8 mouse cellular contexts compared by ENCODE assay signal in the genomic region with DNA sequence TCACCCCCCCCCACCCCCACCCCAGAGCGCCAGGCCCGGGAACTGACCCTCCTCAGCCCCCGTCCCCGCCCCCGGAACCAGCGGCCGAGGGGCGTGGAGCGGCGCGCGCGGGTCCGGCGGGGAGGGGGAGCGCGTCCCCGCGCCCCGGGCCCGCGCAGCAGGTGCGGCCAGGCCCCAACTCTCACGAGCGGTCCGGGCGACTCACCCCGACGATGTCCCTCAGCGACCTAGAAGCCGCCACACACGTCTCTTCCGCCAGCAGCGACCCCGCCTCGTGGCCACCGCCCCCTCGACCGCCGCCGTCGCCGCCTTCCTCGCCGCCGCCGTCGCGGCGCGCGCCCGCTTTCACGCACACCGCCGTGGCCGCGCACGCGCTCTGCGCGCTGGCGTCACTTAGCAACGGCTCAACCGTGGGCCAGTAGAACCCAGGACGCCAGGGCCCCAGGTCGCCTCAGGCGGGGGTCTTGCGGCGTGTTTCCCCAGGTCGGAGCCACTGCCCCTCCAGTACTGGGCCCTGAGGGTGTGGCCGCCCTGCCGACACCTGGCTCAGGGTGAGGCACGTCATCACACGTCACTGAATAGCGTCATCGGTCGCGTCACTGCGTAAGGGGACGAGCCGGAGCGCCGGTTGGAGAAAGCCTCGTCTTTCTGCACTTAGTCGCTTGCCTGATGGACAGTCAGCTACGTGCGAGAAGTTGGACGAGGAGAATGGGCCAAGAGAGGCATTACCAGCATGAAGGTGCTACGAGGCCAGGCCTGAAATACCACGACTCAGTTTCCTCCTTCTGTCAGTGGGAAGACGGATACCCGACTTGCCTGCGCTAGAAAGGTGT. TPM values are rescaled to one million over a fixed set of nuclear protein-coding genes. Genes with fewer than 3 reads are reported as not detected.
A peak's percentile ranks its signal among the peaks of the same experiment; 100 is the strongest.
DNase-seq lines count a peak whose midpoint lies in the region; ATAC-seq and TF ChIP-seq lines count a peak whose summit lies in the region.

A gene (minus strand): TSS at position 548 of the 833 bp plus-strand sequence.

- H3K9me3 ChIP-seq in MEL (replicated peaks; ENCODE audit: insufficient read depth, low read length): no peaks in the 10 kb centered on the region
- no peaks in the 10 kb centered on the region for H3K9me3 ChIP-seq in lung, embryonic 16.5 days (ENCODE audit: control insufficient read depth, low read length)

- ATAC-seq in hematopoietic stem cell, adult 5-6 weeks (replicated peaks in 1 of 2; ENCODE audit: insufficient read depth in 1 of 2, low FRiP score in 2 of 2, low TSS enrichment in 1 of 2, low read depth in 1 of 2, poor library complexity in 2 of 2, severe bottlenecking in 2 of 2): peak; percentile 87 to 94
- peak; percentile 93 for ATAC-seq in lung, embryonic 16.5 days (ENCODE audit: low read depth)

- peak; percentile 99 for DNase-seq in MEL (ENCODE audit: low read depth, low spot score)
- DNase-seq in cerebellum, adult 2 months: peak; percentile 95 to 100
- DNase-seq in forelimb bud, embryonic 11.5 days (ENCODE audit: low read depth, low spot score): peak; percentile 95
- peak; percentile 97 for DNase-seq in layer of hippocampus, adult 9-10 months (ENCODE audit: low spot score)
- DNase-seq in ovary, postnatal 10 days (ENCODE audit: low spot score): peak; percentile 99
- DNase-seq in thymus, postnatal 10 days (ENCODE audit: low spot score in 2 of 2): peak; percentile 92 to 94

- no peak for TF ChIP-seq RAD21 in MEL (IDR thresholded peaks at IDR 0.05; ENCODE audit: low read depth, low read length)

- 1% methylated on average over 93 of the region's 94 CpGs for WGBS in cerebellum, adult 2 months
- 0% methylated on average over 70 of the region's 94 CpGs for WGBS in lung, embryonic 16.5 days

- peaks cover 6 to 15% of the 10 kb centered on the region in 2 experiments for H3K4me1 ChIP-seq in MEL (ENCODE audit: control insufficient read depth in 1 of 2, insufficient read depth in 2 of 2, low read length in 2 of 2)
- H3K4me1 ChIP-seq in cerebellum, adult 2 months (ENCODE audit: control insufficient read depth, insufficient read depth, low read length): peaks cover 6% of the 10 kb centered on the region
- peaks cover 17% of the 10 kb centered on the region for H3K4me1 ChIP-seq in lung, embryonic 16.5 days (replicated peaks; ENCODE audit: control insufficient read depth, insufficient read depth, low read length)

- peak; percentile 93 to 99 for TF ChIP-seq POLR2A in MEL (IDR thresholded peaks at IDR 0.05; ENCODE audit: control insufficient read depth in 1 of 2, insufficient read depth in 1 of 2, low read depth in 1 of 2, low read length in 2 of 2, poor library complexity in 1 of 2)
- TF ChIP-seq POLR2A in cerebellum, adult 2 months (IDR thresholded peaks at IDR 0.05; ENCODE audit: borderline replicate concordance, insufficient read depth, low read length): peak; percentile 97

- peak within 1 kb of the TSS; percentile 80 for H3K9ac ChIP-seq in MEL (ENCODE audit: control insufficient read depth, low read depth, low read length, poor library complexity, severe bottlenecking)
- peak within 1 kb of the TSS; percentile 82 for H3K9ac ChIP-seq in lung, embryonic 16.5 days (ENCODE audit: low read length)

- H3K36me3 ChIP-seq in MEL (ENCODE audit: control insufficient read depth in 1 of 2, insufficient read depth in 2 of 2, low read length in 2 of 2): peaks cover 0 to 17% of the 10 kb centered on the region in 2 experiments; a peak in 2 of 4 replicates
- H3K36me3 ChIP-seq in lung, embryonic 16.5 days (ENCODE audit: control insufficient read depth, insufficient read depth, low read length): no peaks in the 10 kb centered on the region

- TF ChIP-seq CTCF in MEL (IDR thresholded peaks at IDR 0.05 in 2 of 3, conservative IDR thresholded peaks at IDR 0.05 in 1 of 3; ENCODE audit: control insufficient read depth in 1 of 3, insufficient read depth in 1 of 3, low read depth in 2 of 3, low read length in 3 of 3, poor library complexity in 1 of 3, severe bottlenecking in 1 of 3): 0 out of 6 replicates have a peak, but pooled peaks of 1 of the 3 experiments have one; percentile 0
- TF ChIP-seq CTCF in cerebellum, adult 2 months (IDR thresholded peaks at IDR 0.05; ENCODE audit: borderline replicate concordance, insufficient read depth, low read depth, low read length): no peak

- H3K4me2 ChIP-seq in lung, embryonic 16.5 days (ENCODE audit: low read depth, low read length): peak within 1 kb of the TSS; percentile 94

- H3K27me3 ChIP-seq in MEL (ENCODE audit: control insufficient read depth in 1 of 2, insufficient read depth in 2 of 2, low read length in 2 of 2): no peaks in the 10 kb centered on the region
- H3K27me3 ChIP-seq in cerebellum, adult 2 months (ENCODE audit: control insufficient read depth, insufficient read depth, low read length): no peaks in the 10 kb centered on the region
- no peaks in the 10 kb centered on the region for H3K27me3 ChIP-seq in lung, embryonic 16.5 days (ENCODE audit: control insufficient read depth, insufficient read depth, low read depth, low read length)

- peak in 1 of 2 experiments; percentile 36; a peak in 1 of 4 replicates for TF ChIP-seq EP300 in MEL (IDR thresholded peaks at IDR 0.05; ENCODE audit: low read depth in 1 of 2, low read length in 2 of 2)

- peak within 1 kb of the TSS; percentile 79 to 97 for H3K4me3 ChIP-seq in MEL (ENCODE audit: control insufficient read depth in 1 of 2, insufficient read depth in 1 of 2, low read depth in 2 of 2, low read length in 2 of 2)
- H3K4me3 ChIP-seq in cerebellum, adult 2 months (replicated peaks; ENCODE audit: insufficient read depth, low read depth, low read length): peak within 1 kb of the TSS; percentile 92
- peak within 1 kb of the TSS; percentile 88 for H3K4me3 ChIP-seq in lung, embryonic 16.5 days (ENCODE audit: low read length)

- H3K27ac ChIP-seq in MEL (ENCODE audit: control insufficient read depth, low read depth, low read length): peak within 1 kb of the TSS; percentile 81
- H3K27ac ChIP-seq in cerebellum, adult 2 months (ENCODE audit: insufficient read depth, low read length): peak within 1 kb of the TSS; percentile 97
- H3K27ac ChIP-seq in lung, embryonic 16.5 days (ENCODE audit: low read length): peak within 1 kb of the TSS; percentile 91

- H3K79me2 ChIP-seq in MEL (ENCODE audit: control insufficient read depth, insufficient read depth, low read length, poor library complexity): peaks cover 27% of the 10 kb centered on the region

TF ChIP-seq in MEL, 35 proteins besides CTCF, POLR2A, EP300 and RAD21 (continues in another document):
- TF ChIP-seq USF1 (IDR thresholded peaks at IDR 0.05; ENCODE audit: low read depth, low read length) (peak; percentile 35; the same call in 1 of the 2 replicates), HCFC1 (IDR thresholded peaks at IDR 0.05; ENCODE audit: low read depth, low read length) (peak; percentile 83), ZC3H11A (IDR thresholded peaks at IDR 0.05; ENCODE audit: low read depth, low read length) (no peak), E2F4 (IDR thresholded peaks at IDR 0.05; ENCODE audit: borderline replicate concordance, low read depth, low read length) (no peak), POLR2AphosphoS2 (IDR thresholded peaks at IDR 0.05; ENCODE audit: low read length) (peak; percentile 99), GABPA (IDR thresholded peaks at IDR 0.05; ENCODE audit: low read depth, low read length) (peak; percentile 96; the same call in 1 of the 2 replicates), TBP (IDR thresholded peaks at IDR 0.05; ENCODE audit: low read depth, low read length) (peak; percentile 67), TCF12 (IDR thresholded peaks at IDR 0.05; ENCODE audit: low read depth, low read length) (peak; percentile 55; the same call in 1 of the 2 replicates), ELF1 (IDR thresholded peaks at IDR 0.05; ENCODE audit: low read depth, low read length) (peak; percentile 75; the same call in 1 of the 2 replicates), MEF2A (IDR thresholded peaks at IDR 0.05; ENCODE audit: extremely low read depth, insufficient replicate concordance, low read depth, low read length, poor library complexity, severe bottlenecking) (no peak), POLR2AphosphoS5 (IDR thresholded peaks at IDR 0.05; ENCODE audit: borderline replicate concordance, low read depth, low read length) (0 out of 2 replicates have a peak, but pooled peaks have one; percentile 62), SMC3 (IDR thresholded peaks at IDR 0.05; ENCODE audit: low read depth, low read length) (no peak), MAFK (IDR thresholded peaks at IDR 0.05; ENCODE audit: borderline replicate concordance, low read depth, low read length) (no peak), BHLHE40 (IDR thresholded peaks at IDR 0.05; ENCODE audit: borderline replicate concordance, low read depth, low read length) (0 out of 2 replicates have a peak, but pooled peaks have one; percentile 29), SIN3A (IDR thresholded peaks at IDR 0.05; ENCODE audit: low read length) (peak; percentile 64), KAT2A (conservative IDR thresholded peaks at IDR 0.05; ENCODE audit: low read depth, low read length) (no peak; the same call in 1 of the 2 replicates), CHD1 (IDR thresholded peaks at IDR 0.05; ENCODE audit: low read depth, low read length) (0 out of 2 replicates have a peak, but pooled peaks have one; percentile 8), MXI1 (IDR thresholded peaks at IDR 0.05; ENCODE audit: low read depth, low read length) (peak; percentile 71; the same call in 1 of the 2 replicates), ZMIZ1 (IDR thresholded peaks at IDR 0.05; ENCODE audit: low read depth, low read length) (peak; percentile 77), CHD2 (IDR thresholded peaks at IDR 0.05; ENCODE audit: low read length) (no peak), USF2 (IDR thresholded peaks at IDR 0.05; ENCODE audit: borderline replicate concordance in 1 of 2, insufficient read depth in 1 of 2, low read depth in 1 of 2, low read length in 2 of 2) (no peak), NELFE (IDR thresholded peaks at IDR 0.05; ENCODE audit: low read depth, low read length) (peak; percentile 92), ETS1 (IDR thresholded peaks at IDR 0.05; ENCODE audit: low read depth, low read length) (peak; percentile 75; the same call in 1 of the 2 replicates), GATA1 (IDR thresholded peaks at IDR 0.05; ENCODE audit: low read depth, low read length) (no peak), MYB (IDR thresholded peaks at IDR 0.05; ENCODE audit: low read depth, low read length) (no peak), MYC (IDR thresholded peaks at IDR 0.05; ENCODE audit: low read depth, low read length) (no peak), ZKSCAN1 (IDR thresholded peaks at IDR 0.05; ENCODE audit: low read depth, low read length) (no peak)

RNA-seq across cellular contexts. Expression of the gene that starts here (rescaled TPM):
- total RNA-seq in MEL (2012; rRNA removed): 24.7 and 28.8 TPM in 2 replicates
- 10 to 100 TPM in 1 of 2 experiments, not detected in 1; 33.8 TPM for polyA plus RNA-seq in MEL (2012; ENCODE audit: insufficient read depth in 1 of 2, insufficient read length in 2 of 2, low read depth in 1 of 2, low replicate concordance in 2 of 2, missing spikeins in 1 of 2)
- 32.1 and 32.7 TPM in 2 replicates for polyA plus RNA-seq in cerebellum, adult 2 months (2012; rRNA removed)
- 32.5 and 33.4 TPM in 2 replicates for total RNA-seq in hematopoietic stem cell, adult 5-6 weeks (2017)
- 55.8 and 57.1 TPM in 2 replicates for polyA plus RNA-seq in lung, embryonic 16.5 days (2015; fragmentation: Nextera tagmentation; extraction: Ambion mirVana)

Comparison
In these comparisons a context has a peak if more than half of its experiments do, and no peak if none do; other contexts are left out.
1. Peak in every context shown above with its lines: DNase-seq, ATAC-seq, H3K4me3 ChIP-seq and H3K27ac ChIP-seq.